Mouse (Mus musculus) erythroblast, embryonic 14.5 days (primary cell): Measurements from ENCODE around the gene Pex11a.

Experiments
- GATA1 ChIP-seq: IDR thresholded peaks from 2 replicates; pipeline ENCODE4 v1.6.1; 2012; ENCODE audit warnings: low read length, inconsistent platforms, mixed read lengths
- TAL1 ChIP-seq: IDR thresholded peaks from 3 replicates; pipeline ENCODE4 v1.6.1; 2012; ENCODE audit warnings: low read length, inconsistent platforms, mixed read lengths

DNA sequence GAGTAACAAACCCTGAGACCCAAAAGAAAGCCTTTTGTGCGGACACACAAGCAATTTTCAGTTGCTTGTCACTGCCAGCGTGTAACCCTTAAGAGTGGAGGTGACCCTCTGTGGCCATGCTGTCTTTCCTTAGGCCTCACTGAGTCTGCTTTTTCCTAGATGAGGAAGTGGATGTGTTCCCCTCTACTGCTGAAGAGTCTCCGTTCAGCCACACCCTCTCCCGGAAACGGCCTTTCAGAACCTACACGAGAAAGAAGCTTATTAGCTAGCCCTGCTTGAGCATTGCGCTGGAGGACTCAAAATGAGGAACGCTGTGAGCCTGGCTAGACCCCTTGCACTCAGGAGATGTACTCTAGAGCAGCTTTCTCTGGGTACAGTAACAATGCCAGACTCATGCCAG lies 46.4 kb downstream of the Pex11a start:
- TF ChIP-seq GATA1 (no peak), TAL1 (no peak)
